Mouse (Mus musculus): Measurements from ENCODE around the gene E2f4. TPM values are rescaled to one million over a fixed set of nuclear protein-coding genes. Genes with fewer than 3 reads are reported as not detected.

Gene E2f4
- polyA plus RNA-seq, 1 experiment from 2014 or later = 57.5 TPM

GRCm38 (mm10) chr8:105346611-105347427 lies 49.4 kb downstream of the E2f4 start:
- H3K27ac ChIP-seq = no peak overlapping the region
- peak; percentile 25 for ATAC-seq
- 2% methylated on average over 34 of the region's 34 CpGs for WGBS

GRCm38 (mm10) chr8:105347428-105348221 lies 50.2 kb downstream of the E2f4 start, which contains the start of gene Fhod1:
Gene Fhod1 (minus strand): TSS chr8:105347953.
- peak within 1 kb of the TSS; percentile 75 for H3K9ac ChIP-seq (replicated peaks)
- peaks cover 19% of the 10 kb centered on the region for H3K27me3 ChIP-seq
- peak within 1 kb of the TSS; percentile 56 for H3K4me3 ChIP-seq (replicated peaks)
- H3K36me3 ChIP-seq = no peaks in the 10 kb centered on the region
- WGBS = under 1% methylated on average over 53 of the region's 53 CpGs
- H3K4me2 ChIP-seq (replicated peaks) = peak within 1 kb of the TSS; percentile 95
- ATAC-seq = peak; percentile 84
- H3K4me1 ChIP-seq (replicated peaks) = peaks cover 37% of the 10 kb centered on the region
- no peaks in the 10 kb centered on the region for H3K9me3 ChIP-seq
- peak within 1 kb of the TSS; percentile 48 for H3K27ac ChIP-seq

More at GRCm38 (mm10) chr8:105346611-105347427, 49.4 kb downstream of the E2f4 start:
- H3K27me3 ChIP-seq = peaks cover 19% of the 10 kb centered on the region
- H3K9me3 ChIP-seq = no peaks in the 10 kb centered on the region
- H3K4me3 ChIP-seq (replicated peaks) = peak overlapping the region; percentile 56
- H3K9ac ChIP-seq (replicated peaks) = peak overlapping the region; percentile 68
- H3K4me2 ChIP-seq (replicated peaks) = peak overlapping the region; percentile 95
- no peaks in the 10 kb centered on the region for H3K36me3 ChIP-seq
- peaks cover 37% of the 10 kb centered on the region for H3K4me1 ChIP-seq (replicated peaks)

GRCm38 (mm10) chr8:105348450-105349095 lies 51.1 kb downstream of the E2f4 start, which contains the start of gene Slc9a5:
Gene Slc9a5 (plus strand): TSS chr8:105348843.
- WGBS = under 1% methylated on average over 34 of the region's 34 CpGs
- peak within 1 kb of the TSS; percentile 54 for H3K27ac ChIP-seq
- peaks cover 37% of the 10 kb centered on the region for H3K4me1 ChIP-seq (replicated peaks)
- peak within 1 kb of the TSS; percentile 56 for H3K4me3 ChIP-seq (replicated peaks)
- H3K4me2 ChIP-seq (replicated peaks) = peak within 1 kb of the TSS; percentile 95
- no peaks in the 10 kb centered on the region for H3K9me3 ChIP-seq
- peak within 1 kb of the TSS; percentile 75 for H3K9ac ChIP-seq (replicated peaks)
- ATAC-seq = peak; percentile 29
- no peaks in the 10 kb centered on the region for H3K36me3 ChIP-seq
- peaks cover 19% of the 10 kb centered on the region for H3K27me3 ChIP-seq

- Histone ChIP-seq H3K4me2 (replicated peaks) (peak overlapping the region; percentile 95), H3K9ac (replicated peaks) (peak overlapping the region; percentile 75), H3K9me3 (no peaks in the 10 kb centered on the region), H3K4me3 (replicated peaks) (peak overlapping the region; percentile 56), H3K36me3 (no peaks in the 10 kb centered on the region), H3K4me1 (replicated peaks) (peaks cover 37% of the 10 kb centered on the region), H3K27me3 (peaks cover 19% of the 10 kb centered on the region), H3K27ac (peak overlapping the region; percentile 54)
- WGBS = 1% methylated on average over 39 of the region's 48 CpGs
- ATAC-seq = peak; percentile 55
Observed at GRCm38 (mm10) chr8:105349096-105349771, 51.8 kb downstream of the E2f4 start.

GRCm38 (mm10) chr8:105350186-105350585 lies 52.7 kb downstream of the E2f4 start:
- H3K9ac ChIP-seq (replicated peaks) = peak overlapping the region; percentile 75
- no peaks in the 10 kb centered on the region for H3K9me3 ChIP-seq
- WGBS = 41% methylated on average over 7 of the region's 7 CpGs
- H3K27ac ChIP-seq = no peak overlapping the region
- H3K4me2 ChIP-seq (replicated peaks) = peak overlapping the region; percentile 95
- H3K4me3 ChIP-seq (replicated peaks) = peak overlapping the region; percentile 56
- H3K4me1 ChIP-seq (replicated peaks) = peaks cover 37% of the 10 kb centered on the region
- H3K36me3 ChIP-seq = peaks cover 3% of the 10 kb centered on the region; the same call in 1 of the 2 replicates
- ATAC-seq = no peak
- H3K27me3 ChIP-seq = peaks cover 19% of the 10 kb centered on the region

- 0 out of 2 replicates have a peak, but pooled peaks cover 3% of the 10 kb centered on the region for H3K27me3 ChIP-seq
- 83% methylated on average over 8 of the region's 8 CpGs for WGBS
- H3K27ac ChIP-seq = no peak overlapping the region
- H3K9ac ChIP-seq (replicated peaks) = no peak overlapping the region
- H3K36me3 ChIP-seq = peaks cover 16% of the 10 kb centered on the region
- peaks cover 16% of the 10 kb centered on the region for H3K4me1 ChIP-seq (replicated peaks)
- ATAC-seq = no peak
- no peak overlapping the region for H3K4me3 ChIP-seq (replicated peaks)
- no peaks in the 10 kb centered on the region for H3K9me3 ChIP-seq
- H3K4me2 ChIP-seq (replicated peaks) = no peak overlapping the region
Observed at GRCm38 (mm10) chr8:105353583-105354135, 56.2 kb downstream of the E2f4 start.

GRCm38 (mm10) chr8:105354549-105354948 lies 57.1 kb downstream of the E2f4 start:
- H3K4me1 ChIP-seq (replicated peaks) = peaks cover 15% of the 10 kb centered on the region
- no peak for ATAC-seq
- peaks cover 16% of the 10 kb centered on the region for H3K36me3 ChIP-seq
- H3K4me2 ChIP-seq (replicated peaks) = no peak overlapping the region
- H3K27me3 ChIP-seq = 0 out of 2 replicates have a peak, but pooled peaks cover 3% of the 10 kb centered on the region
- 90% methylated on average over 4 of the region's 4 CpGs for WGBS
- H3K9me3 ChIP-seq = no peaks in the 10 kb centered on the region
- H3K9ac ChIP-seq (replicated peaks) = no peak overlapping the region
- no peak overlapping the region for H3K4me3 ChIP-seq (replicated peaks)
- no peak overlapping the region for H3K27ac ChIP-seq

MicroRNAs within 50 kb of the gene (microRNA counts, 519-probe panel; counts per million panel counts)
- microRNA mmu-miR-328 = 3,207 counts per million, percentile 66 among the panel's probes with 10 or more counts

Small RNA genes within 50 kb of the gene (microRNA-seq; reads per million reads assigned to microRNA genes)
- gene Gm27320 = not detected
- gene Mir328 = 419 reads per million, percentile 68 among the genes with 10 or more reads in this experiment

Other genes starting within 250 kb of the E2f4 start
- gene Ces3a, start 249.1 kb upstream of the E2f4 start, polyA plus RNA-seq (2015; fragmentation: Nextera tagmentation; extraction: Ambion mirVana) = not detected in 2 replicates
- not detected in 2 replicates for gene Ces3b, start 213.9 kb upstream of the E2f4 start, polyA plus RNA-seq (2015; fragmentation: Nextera tagmentation; extraction: Ambion mirVana)
- not detected in 2 replicates for gene Ces4a, start 165.9 kb upstream of the E2f4 start, polyA plus RNA-seq (2015; fragmentation: Nextera tagmentation; extraction: Ambion mirVana)
- 23.2 and 25.3 TPM in 2 replicates for gene Cbfb, start 127.0 kb upstream of the E2f4 start, polyA plus RNA-seq (2015; fragmentation: Nextera tagmentation; extraction: Ambion mirVana)
- 30.5 and 33.7 TPM in 2 replicates for gene D230025D16Rik, start 72.5 kb upstream of the E2f4 start, polyA plus RNA-seq (2015; fragmentation: Nextera tagmentation; extraction: Ambion mirVana)
- 3.6 and 4.2 TPM in 2 replicates for gene B3gnt9, start 42.5 kb upstream of the E2f4 start, polyA plus RNA-seq (2015; fragmentation: Nextera tagmentation; extraction: Ambion mirVana)
- gene Tradd, start 33.1 kb upstream of the E2f4 start, polyA plus RNA-seq (2015; fragmentation: Nextera tagmentation; extraction: Ambion mirVana) = 12.5 and 13.4 TPM in 2 replicates
- 0.48 and 0.61 TPM in 2 replicates for gene Fbxl8, start 33.0 kb upstream of the E2f4 start, polyA plus RNA-seq (2015; fragmentation: Nextera tagmentation; extraction: Ambion mirVana)
- gene Hsf4, start 27.9 kb upstream of the E2f4 start, polyA plus RNA-seq (2015; fragmentation: Nextera tagmentation; extraction: Ambion mirVana) = 0.17 and 0.38 TPM in 2 replicates
- 3.1 and 4.3 TPM in 2 replicates for gene Nol3, start 21.5 kb upstream of the E2f4 start, polyA plus RNA-seq (2015; fragmentation: Nextera tagmentation; extraction: Ambion mirVana)
- gene 4931428F04Rik, start 7.8 kb upstream of the E2f4 start, polyA plus RNA-seq (2015; fragmentation: Nextera tagmentation; extraction: Ambion mirVana) = 106 and 107 TPM in 2 replicates
- gene Exoc3l, start 1.6 kb upstream of the E2f4 start, polyA plus RNA-seq (2015; fragmentation: Nextera tagmentation; extraction: Ambion mirVana) = 10.4 and 11.7 TPM in 2 replicates
- gene Elmo3, start 7.9 kb downstream of the E2f4 start, polyA plus RNA-seq (2015; fragmentation: Nextera tagmentation; extraction: Ambion mirVana) = 0.97 and 1.1 TPM in 2 replicates
- 0.98 and 1.1 TPM in 2 replicates for gene Lrrc29, start 28.6 kb downstream of the E2f4 start, polyA plus RNA-seq (2015; fragmentation: Nextera tagmentation; extraction: Ambion mirVana)
- gene Tmem208, start 28.7 kb downstream of the E2f4 start, polyA plus RNA-seq (2015; fragmentation: Nextera tagmentation; extraction: Ambion mirVana) = 121 TPM in 2 replicates
- gene Fhod1, start 50.3 kb downstream of the E2f4 start, polyA plus RNA-seq (2015; fragmentation: Nextera tagmentation; extraction: Ambion mirVana) = 0.53 and 0.57 TPM in 2 replicates
- 5.4 and 5.6 TPM in 2 replicates for gene Slc9a5, start 51.2 kb downstream of the E2f4 start, polyA plus RNA-seq (2015; fragmentation: Nextera tagmentation; extraction: Ambion mirVana)
- 0.93 and 1.5 TPM in 2 replicates for gene Plekhg4, start 75.6 kb downstream of the E2f4 start, polyA plus RNA-seq (2015; fragmentation: Nextera tagmentation; extraction: Ambion mirVana)
- gene Kctd19, start 115.8 kb downstream of the E2f4 start, polyA plus RNA-seq (2015; fragmentation: Nextera tagmentation; extraction: Ambion mirVana) = not detected in 2 replicates
- gene Lrrc36, start 115.9 kb downstream of the E2f4 start, polyA plus RNA-seq (2015; fragmentation: Nextera tagmentation; extraction: Ambion mirVana) = 1.5 and 2.4 TPM in 2 replicates
- 93.1 and 111 TPM in 2 replicates for gene Tppp3, start 173.9 kb downstream of the E2f4 start, polyA plus RNA-seq (2015; fragmentation: Nextera tagmentation; extraction: Ambion mirVana)
- gene Zdhhc1, start 199.2 kb downstream of the E2f4 start, polyA plus RNA-seq (2015; fragmentation: Nextera tagmentation; extraction: Ambion mirVana) = 26.2 and 31.3 TPM in 2 replicates
- gene Hsd11b2, start 221.1 kb downstream of the E2f4 start, polyA plus RNA-seq (2015; fragmentation: Nextera tagmentation; extraction: Ambion mirVana) = 11.6 and 16.9 TPM in 2 replicates